Mouse (Mus musculus): ENCODE results near the gene Tnni1.

The Tnni1 gene

DNA sequence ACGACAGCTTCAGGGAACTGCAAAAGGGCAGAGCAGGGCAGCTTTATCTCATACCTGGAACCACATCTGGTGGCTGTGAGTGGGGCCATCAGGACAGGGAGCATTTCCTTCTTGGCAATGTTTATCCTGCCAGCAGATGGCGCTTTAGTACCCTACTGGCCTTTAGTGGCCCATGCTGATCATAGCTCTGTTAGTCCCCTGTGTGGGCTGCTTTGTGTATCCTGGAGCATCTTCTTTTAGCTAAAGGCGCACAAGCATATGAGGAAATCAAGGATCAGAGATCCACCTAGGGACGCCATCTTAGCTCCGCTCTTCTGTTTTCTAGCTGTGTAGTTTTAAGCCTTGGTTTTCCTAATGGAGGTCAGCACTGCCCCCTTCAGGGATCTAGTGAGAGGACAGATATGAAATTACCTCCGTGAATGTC, 67.9 kb downstream of the Tnni1 start:
- DNase-seq = peak in 1 of 2 experiments; percentile 28

DNA sequence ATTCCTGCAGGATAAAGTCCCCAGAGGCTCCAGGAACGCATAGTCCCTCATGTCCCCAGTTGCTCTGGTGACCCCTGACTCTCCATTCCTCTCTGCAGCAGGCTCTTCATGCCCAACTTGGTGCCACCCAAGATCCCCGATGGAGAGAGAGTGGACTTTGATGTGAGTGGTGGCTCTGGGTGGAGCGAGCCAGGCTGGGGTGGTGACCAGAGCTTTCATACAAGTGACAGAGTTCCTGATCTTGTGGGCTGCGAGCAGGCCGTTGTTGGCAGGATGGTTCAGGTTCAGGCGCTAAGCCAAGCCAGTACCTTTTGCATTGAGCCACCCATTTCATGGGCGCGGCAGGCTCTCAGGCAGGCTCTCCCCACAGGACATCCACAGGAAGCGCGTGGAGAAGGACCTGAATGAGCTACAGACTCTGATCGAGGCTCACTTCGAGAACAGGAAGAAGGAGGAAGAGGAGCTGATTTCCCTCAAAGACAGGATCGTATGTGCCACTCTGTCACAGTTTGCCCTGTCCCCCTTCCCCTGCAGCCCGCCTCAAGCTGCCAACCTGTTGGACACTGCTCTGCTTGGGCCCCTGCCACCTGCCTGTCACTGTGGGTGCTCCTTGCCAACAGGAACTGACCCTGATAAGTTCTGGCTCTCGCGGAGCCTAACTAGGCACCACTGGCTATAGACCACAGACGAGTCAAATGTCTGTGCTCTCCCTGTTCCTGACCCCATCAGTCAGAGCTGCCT, 68.5 kb downstream of the Tnni1 start:
- no peak for DNase-seq

DNA sequence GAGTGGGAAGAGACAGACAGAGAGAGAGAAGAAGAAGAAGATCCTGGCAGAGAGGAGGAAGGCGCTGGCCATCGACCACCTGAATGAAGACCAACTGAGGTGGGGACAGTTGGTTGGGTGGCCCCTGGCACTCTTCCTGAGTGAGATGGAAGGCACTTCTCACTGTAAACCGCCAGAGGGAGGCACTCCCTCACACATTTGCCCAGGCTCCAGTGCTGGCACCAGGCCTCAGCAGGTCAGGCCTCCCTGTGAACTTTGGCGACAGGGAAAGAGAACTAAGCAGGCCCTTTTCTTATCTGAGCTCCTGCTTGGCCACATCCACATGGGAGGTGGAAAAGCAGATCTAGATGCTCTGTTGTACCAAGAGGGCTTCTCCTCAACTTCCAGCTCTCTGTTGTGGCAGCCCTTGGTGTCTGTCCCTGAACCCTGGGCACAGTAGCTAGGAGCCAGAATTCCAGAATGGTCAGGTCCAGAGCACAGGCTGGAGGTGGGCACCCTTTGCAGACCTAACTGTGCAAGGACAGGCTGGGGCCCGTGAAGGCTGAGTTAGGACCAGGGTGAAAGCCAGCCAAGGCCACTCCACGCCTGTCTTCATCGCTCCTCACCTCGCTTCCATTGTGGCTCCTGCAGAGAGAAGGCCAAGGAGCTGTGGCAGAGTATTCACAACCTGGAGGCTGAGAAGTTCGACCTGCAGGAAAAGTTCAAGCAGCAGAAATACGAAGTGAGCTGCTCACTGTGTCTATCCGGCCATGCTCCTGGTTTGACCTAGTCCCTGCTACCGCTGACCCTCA, 71.7 kb downstream of the Tnni1 start:
- DNase-seq = no peak

DNA sequence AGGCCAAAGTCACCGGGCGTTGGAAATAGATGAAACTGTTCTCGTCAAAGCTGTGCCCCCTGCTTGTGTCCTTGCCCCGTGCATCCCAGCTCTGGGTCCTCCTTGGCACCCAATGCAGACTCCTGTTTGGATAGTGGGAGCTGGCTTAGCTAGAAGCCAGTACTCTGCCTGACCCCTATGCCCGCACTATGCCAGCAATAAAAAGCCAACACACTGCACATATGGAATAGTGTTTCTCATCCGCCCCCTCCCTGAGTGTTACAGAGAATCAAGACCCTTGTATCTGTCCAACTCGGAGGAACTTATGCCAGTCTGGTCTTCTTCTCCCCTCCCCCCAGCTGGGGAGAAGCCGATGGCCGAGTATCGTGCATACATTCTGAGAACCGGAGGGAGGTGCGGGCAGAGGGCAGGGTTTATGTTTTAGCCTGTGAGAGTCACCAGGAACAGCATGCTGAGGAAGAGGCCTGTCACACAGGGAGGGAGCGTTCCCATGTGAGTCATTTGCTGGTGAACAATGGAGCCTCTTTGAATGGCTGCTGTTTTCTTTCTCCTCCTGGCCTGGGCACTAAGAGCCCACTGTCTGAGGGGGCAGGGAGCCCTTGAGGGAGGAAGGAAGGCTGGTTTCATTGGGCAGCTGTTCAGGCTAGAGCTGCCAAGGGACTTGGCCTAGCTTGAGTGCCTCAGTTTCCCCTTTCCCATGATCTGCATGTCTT, 73.0 kb downstream of the Tnni1 start:
- no peak for DNase-seq

DNA sequence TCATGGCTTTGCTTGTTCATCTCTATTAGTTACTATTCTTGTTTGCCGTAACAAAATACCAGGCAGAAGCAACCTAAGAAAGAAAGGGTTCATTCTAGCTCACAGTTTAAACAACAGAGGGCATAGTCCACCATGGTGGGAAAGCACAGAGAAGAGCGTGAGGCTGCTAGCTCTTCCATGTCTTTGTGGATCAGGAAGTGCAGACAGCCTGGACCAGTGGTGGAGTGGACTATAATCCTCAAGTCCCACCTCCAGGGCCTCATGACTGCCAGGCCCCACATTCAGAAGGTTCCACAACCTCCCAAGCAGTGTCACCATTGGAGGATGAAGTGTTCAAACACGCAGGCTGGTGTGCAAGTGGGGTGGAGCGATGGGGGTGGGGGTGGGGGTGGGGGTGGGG, 74.0 kb downstream of the Tnni1 start:
- no peak for DNase-seq

DNA sequence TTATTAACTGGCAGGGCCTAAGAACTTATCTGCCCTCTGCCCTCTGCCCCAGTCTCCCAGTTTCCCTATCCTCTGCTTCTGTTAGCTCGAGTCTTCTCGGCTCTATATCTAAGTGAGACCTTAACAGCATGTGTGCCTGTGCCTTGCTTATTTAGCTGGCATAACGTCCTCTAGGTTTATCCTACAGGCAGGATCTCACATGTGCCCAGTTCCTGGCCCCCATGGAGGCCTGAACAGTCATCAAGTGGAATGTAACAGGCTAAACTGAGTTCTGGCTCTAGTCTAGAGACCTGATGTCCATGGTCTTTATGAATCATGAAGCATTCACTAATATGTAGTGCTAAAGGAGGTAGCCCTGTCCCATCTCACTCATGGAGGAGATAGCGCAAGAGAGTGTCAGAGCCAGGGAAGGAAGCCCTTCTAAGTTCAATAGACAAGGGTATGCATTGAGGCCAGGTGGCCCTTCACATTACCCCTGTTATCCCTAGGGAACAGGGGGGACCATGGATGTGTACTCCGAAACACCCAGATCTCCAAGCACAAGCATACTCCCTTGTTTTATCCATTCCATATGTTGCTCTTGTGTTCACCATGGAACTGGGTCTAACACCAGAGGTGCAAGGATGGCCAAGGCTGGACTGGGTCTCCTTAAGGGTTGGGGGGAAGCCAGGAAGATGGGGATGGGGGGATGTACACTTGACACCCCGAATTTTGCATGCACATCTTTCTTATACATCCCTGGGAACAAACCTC, 75.5 kb downstream of the Tnni1 start:
- DNase-seq = no peak

DNA sequence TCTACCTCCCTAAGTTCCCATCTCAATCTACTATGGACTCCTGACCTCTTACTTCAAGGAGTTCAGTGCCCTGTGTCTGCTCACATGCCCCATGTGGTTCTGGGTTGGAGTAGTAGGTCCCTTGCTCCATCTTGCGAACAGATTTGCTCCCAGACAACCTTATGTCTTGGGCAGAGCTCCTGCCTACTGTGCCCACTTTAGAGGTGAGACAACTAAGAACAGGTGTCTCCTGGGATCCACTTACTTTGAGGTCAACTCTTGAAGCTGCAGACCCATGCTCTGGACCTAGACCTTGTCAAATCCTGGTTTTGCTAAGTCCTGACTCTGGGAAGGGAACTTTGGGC, 76.1 kb downstream of the Tnni1 start:
- DNase-seq = no peak

DNA sequence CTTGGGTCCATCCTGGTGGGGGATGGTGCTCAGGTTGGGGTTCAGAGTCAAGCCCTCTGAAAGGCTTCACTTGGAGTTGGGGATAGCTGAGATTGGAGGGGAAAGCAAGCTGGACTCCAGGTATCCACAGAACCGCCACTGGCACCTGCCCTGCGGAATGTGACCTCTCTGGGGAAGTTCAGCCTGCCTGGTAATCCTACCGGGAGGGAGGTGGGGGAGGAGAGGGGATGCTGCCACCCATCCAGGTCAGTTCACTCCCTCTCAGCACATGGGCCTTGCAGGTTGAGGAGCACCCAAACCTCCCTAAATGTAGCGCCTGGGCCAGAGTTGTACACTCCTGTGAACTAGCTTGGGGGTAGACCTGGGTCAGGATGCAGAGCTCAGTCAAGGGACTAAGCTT, 76.8 kb downstream of the Tnni1 start:
- no peak for DNase-seq

DNA sequence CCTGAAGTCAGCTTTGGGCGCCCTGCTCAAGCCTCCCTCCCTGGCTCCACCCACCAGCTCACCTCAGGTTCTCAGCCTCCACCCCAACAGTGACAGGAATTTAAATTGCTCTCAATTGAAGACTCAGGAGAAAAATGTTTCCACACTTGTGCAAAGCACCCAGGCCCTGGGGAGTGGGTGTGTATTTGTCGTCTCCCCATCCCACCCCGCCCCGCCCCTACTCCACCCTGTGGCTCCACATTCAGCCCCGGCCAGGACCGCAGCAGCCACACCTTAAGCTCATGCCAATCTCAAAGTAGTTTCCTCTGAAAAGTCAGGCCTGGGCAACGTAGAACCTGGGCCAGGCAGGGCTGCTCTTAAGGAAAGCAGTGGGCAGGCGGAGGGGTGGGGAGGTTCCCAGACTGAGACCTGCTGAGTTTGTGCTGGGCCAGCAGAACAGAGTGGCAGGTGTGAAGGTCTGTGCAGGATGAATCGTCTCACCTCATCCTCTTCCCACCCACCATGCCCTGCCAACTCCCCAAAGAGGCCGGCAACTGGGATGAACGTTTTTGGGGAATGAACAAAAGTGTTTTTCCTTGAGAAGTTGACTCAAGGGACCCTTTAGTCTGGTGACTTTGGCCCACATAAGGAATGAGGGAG, 78.0 kb downstream of the Tnni1 start:
- no peak for DNase-seq

DNA sequence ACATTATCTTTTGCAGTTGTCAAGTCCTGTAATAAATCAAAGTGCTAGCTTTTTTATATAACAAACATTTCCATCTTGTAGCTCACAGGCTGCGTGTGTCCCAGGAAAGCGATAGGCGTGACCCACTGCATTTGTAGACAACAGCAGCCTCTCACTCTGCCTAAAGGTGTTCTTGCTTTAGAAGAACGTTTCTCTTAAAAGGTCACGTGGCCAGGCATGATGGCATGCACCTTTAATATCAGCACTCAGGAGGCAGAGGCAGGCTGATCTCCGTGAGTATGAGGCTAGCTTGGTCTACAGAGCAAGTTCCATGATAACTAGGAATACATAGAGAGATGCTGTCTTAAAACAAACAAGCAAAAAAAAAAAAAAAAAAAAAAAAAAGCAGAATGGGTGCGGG, 79.3 kb downstream of the Tnni1 start:
- no peak for DNase-seq
